Mouse (Mus musculus): Measurements from ENCODE around the gene Tns2.
A peak's percentile ranks its signal among the peaks of the same experiment; 100 is the strongest.
"Not testable (repeated sequence)": the region's sequence is repeated elsewhere in the genome, so short reads cannot be mapped to it uniquely, and the experiment has no call there.

Gene Tns2

DNA sequence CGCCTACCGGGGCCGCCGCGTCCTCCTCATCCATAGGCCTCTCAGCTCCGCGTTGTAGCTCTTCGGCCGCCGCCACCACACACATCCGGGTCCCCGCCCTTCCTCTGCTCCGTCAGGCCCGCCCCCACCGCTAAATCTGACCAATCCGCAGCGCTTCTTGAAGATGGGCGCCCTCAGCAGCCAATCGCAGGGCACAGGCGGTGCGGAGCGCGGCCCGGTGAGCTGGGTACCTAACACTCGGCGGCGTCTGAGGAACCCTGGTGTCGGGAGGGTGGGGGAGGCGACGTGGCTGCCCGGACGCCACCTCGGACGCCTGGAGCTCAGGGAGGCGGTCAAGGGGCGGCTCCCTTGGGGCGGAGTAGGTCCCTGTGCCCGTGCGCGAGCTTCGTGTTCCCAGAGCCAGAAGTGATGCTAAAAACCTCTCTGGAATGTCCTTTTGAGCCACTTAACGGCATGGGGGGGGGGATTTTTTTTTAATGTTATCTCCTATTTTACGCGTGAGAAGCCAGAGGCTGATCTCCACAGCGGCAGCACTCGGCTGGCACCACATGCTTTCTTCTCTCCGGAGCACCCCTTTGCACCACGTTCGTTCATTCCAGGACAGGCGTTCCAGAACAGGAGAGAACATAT lies 36.0 kb downstream of the Tns2 start, which contains the start of gene Spryd3:
Gene Spryd3, minus strand, starts transcription at position 106 of the 630 bp plus-strand sequence.
- DNase-seq (ENCODE audit: inconsistent ontology term), result peak; percentile 99

DNA sequence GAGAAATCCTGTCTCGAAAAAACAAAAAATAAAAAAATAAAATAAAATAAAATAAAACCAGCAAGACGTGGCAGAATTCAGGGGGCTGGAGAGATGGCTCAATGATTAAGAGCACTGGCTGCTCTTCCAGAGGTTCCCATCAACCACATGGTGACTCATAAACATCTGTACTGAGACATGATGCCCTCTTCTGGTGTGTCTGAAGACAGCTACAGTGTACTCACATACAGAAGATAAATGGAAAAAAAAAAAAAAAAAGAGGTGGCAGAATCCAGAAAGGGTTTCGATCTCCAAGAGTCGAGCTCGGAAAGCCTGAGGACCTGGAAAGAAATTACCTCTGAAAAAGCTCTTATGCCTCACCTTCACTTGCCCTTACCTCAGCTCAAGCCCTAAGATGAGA lies 40.9 kb downstream of the Tns2 start:
- DNase-seq (ENCODE audit: inconsistent ontology term), result no peak

DNA sequence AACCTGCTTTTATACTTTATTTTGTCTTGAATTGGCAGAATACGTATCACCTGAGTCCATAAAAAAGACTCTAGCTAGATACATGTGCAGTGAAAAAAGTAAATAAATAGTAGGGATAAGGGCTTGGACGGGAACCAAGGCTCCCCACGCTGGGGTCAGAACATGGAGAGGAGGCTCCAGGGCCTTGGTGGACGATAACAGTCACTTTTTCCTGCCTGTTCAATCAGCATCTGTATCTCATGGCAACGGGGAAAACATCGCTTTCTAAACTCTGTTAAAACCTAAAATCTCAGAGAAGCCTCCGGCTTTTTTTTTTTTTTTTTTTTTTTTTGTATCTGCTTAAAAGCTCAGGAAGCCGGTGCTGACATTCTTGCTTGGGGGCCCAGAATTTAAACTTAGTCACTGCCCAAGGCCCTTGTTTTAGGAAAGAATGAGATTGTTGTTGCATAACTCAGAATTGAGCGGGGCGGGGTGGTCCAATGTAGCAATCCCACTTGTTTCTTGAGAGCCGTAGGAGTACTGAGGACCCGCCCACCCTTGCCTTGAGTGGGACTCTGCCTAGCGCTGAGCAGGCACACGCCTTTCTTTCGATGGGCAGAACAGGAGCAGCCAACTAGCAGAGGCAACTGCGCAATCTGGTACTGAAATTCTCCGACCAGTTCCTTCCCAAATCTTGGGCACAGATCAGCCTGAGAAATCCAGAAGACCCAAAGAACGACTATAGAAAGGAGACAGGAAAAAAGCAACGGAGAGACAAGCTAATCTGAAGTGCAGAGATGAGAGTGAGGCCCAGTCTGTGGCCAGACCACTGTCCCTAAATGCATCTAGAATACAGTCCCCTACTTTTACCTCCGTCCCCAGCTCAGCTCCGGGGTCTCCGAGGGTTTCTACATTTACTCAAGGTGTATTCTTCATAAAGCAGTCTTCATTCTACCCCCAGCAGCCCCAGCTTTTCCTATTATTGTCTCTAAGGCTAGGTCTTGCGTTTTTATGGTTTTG lies 43.0 kb downstream of the Tns2 start:
- DNase-seq (ENCODE audit: inconsistent ontology term), result peak; percentile 58

DNA sequence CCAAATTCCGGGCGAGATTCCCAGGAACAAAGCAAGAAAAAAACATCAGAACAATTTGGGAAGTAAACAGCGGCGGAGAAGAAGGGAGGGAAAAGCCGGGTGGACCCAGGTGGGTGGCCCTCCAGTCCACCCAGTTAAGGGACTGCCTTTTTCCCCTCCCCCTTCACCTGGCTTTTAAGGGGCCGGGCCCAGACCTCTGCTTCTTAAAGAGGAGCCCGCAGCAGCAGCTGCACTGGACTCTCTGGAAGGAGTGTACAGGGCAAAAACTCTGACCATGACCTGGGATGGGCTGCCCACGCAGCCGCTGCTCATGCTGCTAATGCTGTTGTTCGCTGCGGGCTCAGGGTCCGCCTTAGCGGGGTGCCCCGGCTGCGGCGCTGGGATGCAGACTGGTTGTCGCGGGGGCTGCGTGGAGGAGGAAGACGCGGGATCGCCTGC lies 44.1 kb downstream of the Tns2 start, which contains the start of gene Igfbp6:
Gene Igfbp6, plus strand, starts transcription at position 89 of the 438 bp plus-strand sequence.
- DNase-seq (ENCODE audit: inconsistent ontology term), result no peak

DNA sequence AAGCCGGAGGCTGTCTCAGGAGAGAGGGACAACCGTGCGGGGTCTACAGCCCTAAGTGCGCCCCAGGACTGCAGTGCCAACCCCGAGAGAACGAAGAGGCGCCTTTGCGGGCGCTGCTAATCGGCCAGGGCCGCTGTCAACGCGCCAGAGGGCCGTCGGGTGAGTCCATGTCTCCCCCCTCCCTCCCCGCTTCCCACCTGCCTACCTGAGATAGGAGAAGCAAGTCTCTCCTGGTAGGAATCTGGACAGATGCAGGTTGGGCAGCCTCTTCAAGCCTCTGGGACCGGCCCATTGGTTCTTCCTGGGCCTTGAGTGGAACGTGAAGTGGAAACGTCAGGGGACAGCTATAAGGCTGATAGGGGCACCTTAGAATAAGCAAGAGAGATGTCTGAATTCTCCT lies 44.5 kb downstream of the Tns2 start:
- no peak for DNase-seq (ENCODE audit: inconsistent ontology term)

DNA sequence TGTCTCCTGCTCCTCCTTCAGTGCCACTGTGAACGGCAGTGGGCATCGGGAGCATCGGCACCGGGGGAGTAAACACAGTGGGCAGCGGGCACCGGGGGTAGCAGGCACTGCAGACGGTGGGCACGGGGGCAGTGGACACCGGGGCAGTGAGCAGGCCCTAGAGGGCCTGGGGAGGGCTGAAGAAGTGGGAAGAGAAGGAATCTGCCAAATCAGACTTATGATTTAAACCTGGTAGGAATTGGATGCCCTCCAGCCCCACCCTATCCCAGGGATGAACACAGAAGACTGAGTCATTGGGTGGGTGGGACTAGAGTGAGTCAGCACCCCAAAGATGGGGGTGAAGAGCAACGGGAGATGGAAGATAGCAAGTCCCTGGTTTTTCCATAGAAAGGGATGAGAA lies 45.1 kb downstream of the Tns2 start:
- DNase-seq (ENCODE audit: inconsistent ontology term), result peak; percentile 80

DNA sequence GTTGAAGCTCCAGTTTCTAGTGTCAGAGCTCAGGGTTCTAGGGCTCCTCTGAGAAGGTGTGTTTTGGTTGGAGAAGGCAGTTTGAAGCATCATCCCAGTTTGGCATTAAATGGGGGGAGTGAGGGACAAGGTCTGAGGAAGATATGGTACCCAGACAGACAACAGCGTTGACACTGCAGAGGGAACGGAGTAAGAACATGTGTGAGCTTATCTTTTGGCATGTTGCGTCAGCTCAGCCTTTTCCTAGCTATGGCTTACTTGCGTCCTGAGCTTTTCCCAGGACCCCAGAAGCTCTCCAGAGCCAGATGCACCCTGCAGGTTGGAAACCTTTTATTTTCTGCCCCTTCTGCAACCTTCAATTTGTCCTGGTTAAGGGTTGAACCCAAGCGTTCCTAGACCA lies 45.9 kb downstream of the Tns2 start:
- no peak for DNase-seq (ENCODE audit: inconsistent ontology term)

DNA sequence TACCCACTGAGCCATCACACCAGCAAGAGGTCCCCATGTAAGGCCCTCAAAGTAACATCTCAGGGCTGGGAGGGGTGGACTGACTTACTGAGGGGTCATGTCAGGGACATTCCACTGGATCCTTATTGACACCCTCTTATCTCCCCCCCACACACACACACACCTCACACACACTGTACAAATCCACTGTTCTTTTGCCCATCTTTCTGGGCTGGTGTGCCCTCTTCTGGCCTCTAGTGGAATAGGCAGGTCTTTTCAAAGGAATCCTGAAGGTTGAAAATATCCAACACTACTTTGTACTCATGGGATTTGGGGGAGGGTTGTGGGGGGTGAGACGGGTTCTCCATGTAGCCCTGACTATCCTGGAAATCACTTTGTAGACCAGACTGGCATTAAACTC lies 46.7 kb downstream of the Tns2 start:
- DNase-seq (ENCODE audit: inconsistent ontology term), result peak; percentile 38

DNA sequence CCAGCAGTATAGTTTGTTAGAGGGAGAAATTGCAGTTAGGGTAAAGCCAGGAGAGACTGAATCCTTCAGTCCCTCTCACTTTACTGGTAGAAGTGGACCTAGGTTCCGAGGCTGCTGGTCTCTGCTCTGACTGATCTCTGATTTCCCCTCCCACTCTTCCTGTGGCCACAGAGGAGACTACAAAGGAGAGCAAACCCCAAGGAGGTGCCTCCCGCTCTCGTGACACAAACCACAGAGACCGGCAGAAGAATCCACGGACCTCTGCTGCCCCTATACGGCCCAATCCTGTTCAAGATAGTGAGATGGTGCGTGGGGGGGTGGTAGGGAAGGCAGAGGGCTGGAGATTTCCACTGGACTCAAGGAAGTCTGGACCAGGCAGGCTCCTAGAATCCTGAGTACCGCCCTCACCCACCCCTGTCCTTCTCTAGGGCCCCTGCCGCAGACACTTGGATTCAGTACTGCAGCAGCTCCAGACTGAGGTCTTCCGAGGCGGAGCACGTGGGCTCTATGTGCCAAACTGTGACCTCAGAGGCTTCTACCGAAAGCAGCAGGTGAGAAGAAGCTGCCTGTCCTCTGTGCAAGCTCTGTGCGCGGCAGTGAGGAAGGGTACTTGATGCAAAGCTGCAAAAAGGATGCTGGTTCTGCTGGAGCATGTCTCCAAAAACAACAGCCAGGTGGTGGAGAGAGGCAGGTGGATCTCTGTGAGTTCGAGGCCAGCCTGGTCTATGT lies 47.6 kb downstream of the Tns2 start:
- DNase-seq (ENCODE audit: inconsistent ontology term), result no peak

DNA sequence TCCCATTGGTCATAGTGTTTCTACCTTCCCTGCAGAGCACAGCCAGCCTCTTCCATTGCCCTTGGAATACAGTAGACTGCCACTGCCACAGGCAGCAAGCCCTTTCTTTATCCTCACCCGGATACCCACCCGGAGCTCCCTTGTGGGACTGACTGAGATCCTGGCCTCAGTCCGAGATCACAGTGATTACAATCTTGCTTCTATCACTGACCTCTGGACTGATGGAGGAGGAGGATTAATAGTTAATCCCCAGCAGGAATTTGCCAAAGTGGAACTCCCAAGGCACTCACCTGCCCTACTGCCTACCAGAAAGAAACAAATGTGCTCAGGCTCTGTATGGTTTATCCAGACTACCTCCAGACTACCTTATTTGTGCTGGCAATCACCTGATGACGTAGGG lies 49.3 kb downstream of the Tns2 start:
- DNase-seq (ENCODE audit: inconsistent ontology term), result no peak

DNA sequence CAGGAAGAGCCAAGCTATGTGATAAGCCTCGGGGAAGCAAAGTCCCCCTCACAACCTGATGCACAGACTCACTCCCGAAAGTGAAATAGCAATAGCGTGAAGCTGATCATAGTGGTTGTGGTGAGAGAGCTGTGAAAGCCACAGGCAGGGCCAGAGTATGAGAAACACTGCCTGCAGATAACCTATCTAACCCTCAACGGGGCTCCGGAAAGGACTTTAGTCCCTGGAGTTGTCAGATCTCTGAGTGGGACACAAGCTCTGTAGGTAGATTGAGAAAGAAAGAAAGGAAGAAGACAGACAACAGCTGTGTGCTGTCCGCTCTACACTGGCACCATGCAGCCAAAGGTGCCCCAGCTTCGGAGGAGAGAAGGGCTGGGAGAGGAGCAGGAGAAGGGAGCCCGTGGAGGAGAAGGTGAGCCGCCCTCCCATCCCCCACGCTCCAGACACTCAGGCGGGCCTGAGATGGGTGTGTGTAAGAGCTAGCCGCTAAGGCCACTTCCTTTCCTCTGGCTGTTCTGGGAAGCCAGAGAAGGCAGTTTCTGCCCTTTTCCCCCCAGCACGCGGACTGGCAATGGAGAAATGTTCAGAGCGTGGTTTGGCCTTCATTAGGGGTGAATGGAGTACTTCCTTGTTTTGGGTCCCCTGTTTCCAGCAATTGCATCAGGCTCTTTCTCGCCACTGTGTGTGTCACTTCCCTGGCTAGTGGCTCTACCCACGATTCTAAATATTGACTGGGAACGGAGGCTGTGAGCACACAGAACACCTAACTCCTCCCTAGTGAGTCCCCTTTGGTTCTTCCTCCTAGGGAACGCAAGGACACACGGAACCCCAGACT lies 50.3 kb downstream of the Tns2 start, which contains the start of gene Soat2:
Gene Soat2, plus strand, starts transcription at position 226 of the 835 bp plus-strand sequence.
- DNase-seq (ENCODE audit: inconsistent ontology term), result no peak

DNA sequence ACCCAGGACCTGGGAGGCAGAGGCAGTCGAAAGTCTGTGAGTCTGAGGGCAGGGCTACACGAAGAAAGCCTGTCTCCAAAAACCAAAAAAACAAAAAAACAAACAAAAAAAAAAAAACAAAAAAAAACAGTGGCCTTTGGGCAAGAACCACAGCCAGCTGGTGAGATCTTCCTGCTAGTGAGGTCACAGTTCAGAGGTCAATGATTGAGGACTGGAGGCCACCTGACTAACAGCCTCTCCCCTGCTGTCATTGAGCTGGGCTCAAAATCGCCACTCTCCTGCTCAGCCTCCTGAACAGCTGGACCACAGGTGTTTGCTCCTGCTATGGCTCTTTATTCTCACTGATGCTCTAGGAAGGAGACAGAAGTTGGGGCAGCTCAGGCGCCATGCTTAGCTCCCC lies 52.4 kb downstream of the Tns2 start:
- DNase-seq (ENCODE audit: inconsistent ontology term), result no peak

DNA sequence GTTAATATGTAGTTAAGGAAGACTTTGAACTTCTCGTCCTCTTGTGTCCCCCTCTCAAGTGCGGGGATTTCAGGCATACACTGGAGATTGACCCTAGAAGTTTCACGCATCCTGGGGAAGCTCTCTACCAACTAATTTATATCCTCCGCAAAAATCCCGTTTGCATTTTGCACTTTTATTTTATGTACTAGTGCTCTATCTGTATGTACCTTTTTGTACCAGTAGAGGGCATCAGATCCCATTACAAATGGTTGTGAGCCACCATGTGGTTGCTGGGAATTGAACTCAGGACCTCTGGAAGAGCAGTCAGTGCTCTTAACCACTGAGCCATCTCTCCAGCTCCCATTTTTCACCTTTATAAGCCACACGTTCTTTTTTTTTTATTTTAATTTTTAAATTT lies 54.8 kb downstream of the Tns2 start:
- not testable (repeated sequence) for DNase-seq (ENCODE audit: inconsistent ontology term)

DNA sequence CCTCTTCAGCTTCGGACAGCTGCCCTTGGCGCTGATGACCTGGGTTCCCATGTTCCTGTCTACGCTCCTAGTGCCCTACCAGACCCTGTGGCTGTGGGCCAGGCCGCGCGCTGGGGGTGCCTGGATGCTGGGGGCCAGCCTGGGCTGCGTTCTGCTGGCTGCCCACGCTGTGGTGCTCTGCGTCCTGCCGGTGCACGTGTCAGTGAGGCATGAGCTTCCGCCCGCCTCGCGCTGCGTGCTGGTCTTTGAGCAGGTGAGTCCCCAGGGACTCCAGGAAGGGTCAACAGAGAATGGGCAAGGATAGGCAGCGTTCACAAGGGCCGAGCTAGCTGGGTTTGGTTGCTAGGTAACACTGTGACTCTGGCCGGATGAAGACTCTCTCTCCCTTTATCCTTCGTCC lies 56.6 kb downstream of the Tns2 start:
- no peak for DNase-seq (ENCODE audit: inconsistent ontology term)

DNA sequence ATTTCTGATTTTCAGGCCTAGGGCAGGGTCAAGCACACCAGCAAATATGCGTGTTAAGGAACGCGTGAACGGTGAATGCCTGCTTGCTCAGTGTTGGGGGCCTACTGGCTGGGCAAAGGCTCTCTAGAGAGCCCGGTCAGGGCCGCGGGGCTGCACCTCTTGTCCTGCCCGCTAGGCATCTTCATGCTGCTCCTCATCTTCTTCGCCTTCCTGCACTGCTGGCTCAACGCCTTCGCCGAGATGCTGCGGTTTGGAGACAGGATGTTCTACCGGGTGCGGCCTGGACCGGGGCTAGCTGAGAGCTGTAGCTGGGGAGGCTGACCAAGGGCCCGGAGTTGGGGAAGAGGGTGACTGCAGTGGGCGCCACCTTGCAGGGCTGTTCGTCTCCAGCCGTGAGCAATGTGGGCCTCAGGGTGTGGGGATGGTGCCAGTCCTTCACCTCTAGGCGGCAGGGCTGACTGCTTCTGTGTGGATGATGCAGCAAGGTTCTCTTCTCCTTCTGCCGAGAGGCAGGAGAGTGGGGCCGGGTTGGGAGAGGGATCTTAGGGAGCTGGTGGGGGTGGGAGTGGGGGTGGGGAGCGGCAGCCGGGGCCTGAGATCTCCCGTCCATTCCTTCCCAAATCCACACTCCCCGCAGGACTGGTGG lies 60.3 kb downstream of the Tns2 start:
- DNase-seq (ENCODE audit: inconsistent ontology term), result no peak

DNA sequence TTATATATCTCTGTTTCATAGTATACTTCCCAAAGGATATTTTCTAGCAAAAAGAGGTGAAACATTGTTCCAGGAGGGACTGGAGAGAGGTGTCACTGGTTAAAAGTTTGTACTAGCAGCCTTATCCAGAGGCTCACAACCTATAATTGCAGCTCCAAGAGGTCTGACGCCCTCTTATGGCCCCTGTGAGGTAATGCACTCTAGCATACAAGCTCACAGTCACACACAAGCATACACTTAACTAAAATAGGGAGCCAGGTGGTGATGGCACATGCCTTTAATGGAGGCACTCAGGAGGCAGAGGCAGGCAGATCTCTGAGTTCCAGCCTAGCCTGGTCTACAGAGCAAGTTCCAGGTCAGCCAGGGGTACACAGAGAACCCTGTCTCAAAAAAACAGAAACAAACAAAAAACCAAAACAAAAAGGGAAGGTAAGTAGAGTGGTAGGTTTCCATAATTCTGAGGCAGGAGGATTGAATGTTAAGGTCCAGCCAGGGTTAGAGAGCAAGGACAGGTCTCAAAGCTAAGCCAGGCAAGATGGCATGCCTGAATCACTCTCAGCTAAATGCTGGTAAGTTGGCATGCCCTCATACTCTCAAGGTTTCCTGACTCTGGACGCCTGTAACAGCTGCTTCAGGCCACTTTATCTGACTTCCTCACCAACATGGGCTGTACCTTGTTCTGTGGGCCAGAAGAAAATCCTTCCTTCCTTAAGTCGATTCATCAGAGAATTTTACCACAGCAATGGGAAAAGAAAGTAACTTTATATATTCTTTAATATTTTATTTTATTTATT lies 63.9 kb downstream of the Tns2 start:
- no peak for DNase-seq (ENCODE audit: inconsistent ontology term)

DNA sequence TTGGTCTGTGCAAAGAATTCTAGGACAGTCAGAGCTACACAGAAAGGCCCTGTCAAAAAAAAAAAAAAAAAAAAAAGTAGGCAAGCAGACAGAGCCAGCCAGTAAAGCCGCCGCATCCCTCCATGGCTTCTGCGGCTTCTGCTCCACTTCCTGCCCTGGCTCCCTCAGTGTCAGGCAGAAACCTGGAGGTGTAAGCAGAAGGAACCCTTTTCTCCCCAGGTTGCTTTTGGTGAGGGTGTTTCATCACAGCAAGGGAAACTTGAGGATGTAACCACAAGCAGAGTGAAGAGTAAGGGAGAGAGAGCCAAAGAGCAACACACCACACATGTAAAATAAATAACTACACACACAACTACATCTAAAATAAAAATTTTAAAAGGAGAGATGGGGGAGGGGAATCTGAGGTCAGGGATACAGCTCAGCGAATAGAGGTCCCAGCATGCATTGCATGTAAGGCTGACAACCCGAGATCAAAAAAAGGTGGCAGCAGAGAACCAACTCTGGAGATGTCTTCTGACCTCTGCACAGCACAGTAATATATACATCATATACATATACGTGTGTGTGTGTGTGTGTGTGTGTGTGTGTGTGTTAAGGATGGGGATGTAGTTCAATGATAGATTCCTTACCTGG lies 65.4 kb downstream of the Tns2 start:
- DNase-seq (ENCODE audit: inconsistent ontology term), result no peak

Measured in Muller cell, postnatal 12 days (primary cell).